Mouse (Mus musculus) bone marrow macrophage, adult 2 months (primary cell): ENCODE measurements at regions not wholly inside any gene's neighbourhood (a gene's known extent, or its start where the extent isn't known, plus 50 kb on each side); places are given as distances from the start of the nearest gene placed in this dataset.

Experiments used
- CTCF ChIP-seq: IDR thresholded peaks from 2 replicates; pipeline ENCODE4 v1.5.1; 2012; ENCODE audit warnings: low read depth, mild to moderate bottlenecking, low read length, moderate library complexity
- POLR2A ChIP-seq: IDR thresholded peaks from 2 replicates; pipeline ENCODE4 v1.6.1; 2012; ENCODE audit warnings: mild to moderate bottlenecking, low read depth, low read length, borderline replicate concordance

DNA sequence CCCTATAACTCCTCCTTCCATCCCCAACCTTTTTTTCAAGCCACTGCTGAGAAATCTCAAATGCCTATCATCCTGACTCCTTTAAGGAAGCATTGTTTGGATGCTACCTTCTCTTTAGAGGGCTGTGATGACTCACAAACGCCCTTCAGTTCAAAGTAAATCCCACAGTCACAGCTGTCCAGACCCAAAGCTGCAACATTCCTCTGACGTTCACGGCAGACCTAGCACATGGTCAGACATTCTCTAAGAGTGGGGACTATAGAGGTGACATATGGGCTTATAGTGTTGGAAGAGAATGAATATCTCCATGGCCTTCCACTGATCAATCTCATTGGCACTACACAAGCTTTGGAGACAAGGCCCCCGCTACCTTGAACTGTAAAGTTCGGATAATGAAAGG, 139.5 kb upstream of the Tent5a start:
- no peak for TF ChIP-seq POLR2A
- no peak for TF ChIP-seq CTCF
